Mouse (Mus musculus) cortical plate, adult 2 months (tissue): Measurements from ENCODE around the gene Adamts7.

ENCODE experiments used
- CTCF ChIP-seq: fragments of 200-500 bp; IDR thresholded peaks from 2 replicates; pipeline ENCODE4 v1.5.1; 2011; ENCODE audit warnings: mild to moderate bottlenecking, control low read depth, low read length; ENCODE audit not compliant: insufficient read depth; ENCODE audit errors: extremely low read depth
- POLR2A ChIP-seq: fragments of 200-500 bp; IDR thresholded peaks from 2 replicates; pipeline ENCODE4 v1.6.1; 2011; ENCODE audit warnings: mild to moderate bottlenecking, low read length, control low read depth; ENCODE audit not compliant: insufficient read depth; ENCODE audit errors: extremely low read depth

DNA sequence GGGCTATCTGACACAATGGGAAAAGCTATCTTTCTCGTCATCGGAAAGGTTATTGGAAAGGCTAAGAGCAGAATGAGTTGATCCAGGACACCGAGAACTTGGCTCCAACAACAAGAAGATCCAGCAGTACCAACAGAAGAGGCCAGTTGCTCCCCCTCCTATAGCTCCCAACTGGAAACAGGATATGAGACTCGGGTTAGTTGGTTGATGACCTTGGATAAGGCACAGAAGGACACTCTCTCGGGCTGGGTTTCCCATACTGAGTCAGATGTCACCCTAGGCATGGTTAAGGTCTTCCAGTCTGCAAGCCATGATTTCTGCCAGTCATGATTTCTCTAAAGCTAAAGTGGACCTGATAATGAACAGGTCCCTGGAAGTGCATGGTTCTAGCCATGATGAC is 71.9 kb downstream of the Adamts7 start:
- TF ChIP-seq POLR2A (no peak), CTCF (no peak)
